Mouse (Mus musculus) thymus, postnatal 25 days (tissue): ENCODE measurements around the gene Mmgt2.

ENCODE experiments used
- DNase-seq: peaks from one replicate; pipeline ENCODE4 v3.0.0; 2022

Gene Mmgt2

GRCm38 (mm10) chr11:62710657-62711056 lies 62.2 kb downstream of the Mmgt2 start:
- DNase-seq, result no peak
